Mouse (Mus musculus) heart, adult 9 months (tissue): ENCODE measurements at regions not wholly inside any gene's neighbourhood (a gene's known extent, or its start where the extent isn't known, plus 50 kb on each side); places are given as distances from the start of the nearest gene placed in this dataset.

ENCODE experiments used
- DNase-seq, 2 experiments: peaks; one replicate each; pipeline ENCODE4 v3.0.0; 2022; ENCODE audit warnings: low spot score in 2 of 2

DNA sequence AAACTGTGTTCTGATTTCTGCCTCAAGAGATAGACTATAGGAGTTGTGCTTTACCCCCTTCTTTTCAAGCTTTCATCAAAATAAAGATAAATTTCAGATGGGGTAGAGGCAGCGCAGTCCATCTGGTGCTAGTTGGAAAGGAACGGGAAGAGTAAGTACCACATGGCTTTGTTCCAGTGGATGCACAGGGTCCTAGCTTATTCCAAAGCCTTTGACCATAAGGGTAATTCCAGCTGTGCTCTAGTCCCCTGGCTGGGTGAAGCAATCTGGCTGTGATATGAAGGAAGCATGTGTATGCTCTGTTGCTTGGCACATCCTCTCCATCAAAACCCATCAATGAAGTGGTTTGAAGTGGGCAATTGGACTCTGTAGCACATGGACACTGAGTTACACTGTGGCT, 155.6 kb downstream of the 1190002N15Rik start:
- no peak for DNase-seq

- no peak for DNase-seq
Measured at GRCm38 (mm10) chr9:94378835-94379234, 159.0 kb downstream of the 1190002N15Rik start.

GRCm38 (mm10) chr9:94378291-94378690, 159.6 kb downstream of the 1190002N15Rik start:
- no peak for DNase-seq

- DNase-seq: no peak
Measured at GRCm38 (mm10) chr9:94377346-94378039, 160.4 kb downstream of the 1190002N15Rik start.

DNA sequence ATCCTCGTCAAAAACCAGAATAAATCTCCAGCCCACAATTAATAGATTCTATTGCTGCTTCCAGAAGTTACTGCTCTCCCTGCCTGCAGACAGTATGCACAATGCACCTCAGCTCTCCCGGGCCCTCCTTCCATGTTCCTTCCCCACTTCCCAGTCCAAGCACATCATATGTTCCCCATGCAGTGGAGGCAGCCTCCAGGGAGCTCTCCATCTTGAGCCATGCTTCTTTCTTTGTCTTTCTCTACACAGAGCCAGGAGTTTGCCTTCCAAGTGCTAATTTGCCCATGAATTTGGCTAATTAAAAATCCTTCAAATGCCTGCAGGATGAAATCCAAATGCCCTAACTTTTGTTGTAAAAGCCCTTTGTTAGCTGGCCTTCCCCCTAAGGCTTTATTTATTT, 166.9 kb downstream of the 1190002N15Rik start:
- no peak for DNase-seq

- DNase-seq: no peak
Measured at GRCm38 (mm10) chr9:94368231-94368936, 169.5 kb downstream of the 1190002N15Rik start.

- peak in 1 of 2 experiments; percentile 1 for DNase-seq
Measured at GRCm38 (mm10) chr9:94361877-94362697, 175.8 kb downstream of the 1190002N15Rik start.

- DNase-seq: no peak
Measured at GRCm38 (mm10) chr9:94361011-94361410, 176.9 kb downstream of the 1190002N15Rik start.

GRCm38 (mm10) chr9:94358150-94358549, 179.7 kb downstream of the 1190002N15Rik start:
- DNase-seq: no peak

GRCm38 (mm10) chr9:94342011-94342410, 195.9 kb downstream of the 1190002N15Rik start:
- no peak for DNase-seq

DNA sequence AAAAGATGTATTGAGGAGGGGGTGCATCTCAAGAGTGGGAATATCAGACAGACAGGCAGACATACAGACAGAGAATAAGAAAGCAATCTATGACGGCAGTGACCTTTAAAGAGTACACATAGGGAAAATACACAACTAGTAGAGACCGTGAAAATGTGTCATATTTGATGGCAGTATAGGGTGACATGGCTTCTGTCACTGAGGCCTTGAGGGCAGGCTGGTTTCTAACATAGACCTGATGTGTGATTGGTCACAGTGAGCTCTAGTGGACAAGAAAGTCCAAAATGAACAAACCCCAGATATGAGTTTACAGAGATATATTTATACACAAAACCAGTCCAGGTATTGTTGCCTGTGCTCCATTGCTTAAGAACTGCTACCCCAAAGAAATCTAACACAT, 196.3 kb downstream of the 1190002N15Rik start:
- DNase-seq: no peak

DNA sequence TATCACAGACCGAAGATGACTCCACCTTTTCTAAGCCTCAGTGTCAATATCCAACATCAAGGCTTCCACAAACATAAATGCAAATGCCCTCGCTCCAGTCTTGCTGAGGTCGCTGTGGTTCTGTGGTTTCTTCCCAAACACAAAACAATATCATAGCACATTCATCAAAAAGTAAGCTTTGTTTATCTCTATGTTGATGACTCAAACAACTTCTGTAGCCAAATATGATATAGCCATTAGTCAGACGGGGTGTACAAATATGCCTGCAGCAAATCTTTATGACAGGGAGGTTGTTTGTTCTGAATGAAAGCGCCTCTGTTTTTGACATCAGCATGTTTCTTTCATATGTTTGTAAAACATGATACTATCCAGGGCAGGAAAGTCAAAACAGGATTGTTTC, 204.4 kb downstream of the 1190002N15Rik start:
- no peak for DNase-seq

GRCm38 (mm10) chr9:94323011-94323410, 214.9 kb downstream of the 1190002N15Rik start:
- no peak for DNase-seq

GRCm38 (mm10) chr9:94302575-94302974, 235.3 kb downstream of the 1190002N15Rik start:
- no peak for DNase-seq

GRCm38 (mm10) chr9:94301896-94302295, 236.0 kb downstream of the 1190002N15Rik start:
- DNase-seq: no peak

GRCm38 (mm10) chr9:94295431-94295830, 242.4 kb downstream of the 1190002N15Rik start:
- no peak for DNase-seq

DNA sequence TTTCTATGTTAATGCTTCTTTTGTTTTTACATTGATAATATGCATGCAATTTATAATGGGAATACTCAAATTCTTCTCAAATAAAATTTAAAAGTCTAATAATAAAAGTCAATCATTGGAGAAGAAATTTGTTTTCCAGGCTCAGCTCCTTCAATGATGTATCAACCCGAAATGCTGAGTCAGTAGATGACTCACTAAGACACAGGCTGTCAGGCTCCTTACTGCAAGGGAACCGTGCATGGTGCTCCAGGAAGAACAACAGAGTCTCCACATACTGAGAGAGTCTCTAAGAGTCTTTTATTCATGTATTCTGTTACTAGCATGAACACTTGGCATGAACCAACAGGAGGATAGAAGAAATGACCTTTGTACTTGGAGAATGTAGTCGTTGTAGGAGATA, 245.7 kb downstream of the 1190002N15Rik start:
- DNase-seq: no peak

DNA sequence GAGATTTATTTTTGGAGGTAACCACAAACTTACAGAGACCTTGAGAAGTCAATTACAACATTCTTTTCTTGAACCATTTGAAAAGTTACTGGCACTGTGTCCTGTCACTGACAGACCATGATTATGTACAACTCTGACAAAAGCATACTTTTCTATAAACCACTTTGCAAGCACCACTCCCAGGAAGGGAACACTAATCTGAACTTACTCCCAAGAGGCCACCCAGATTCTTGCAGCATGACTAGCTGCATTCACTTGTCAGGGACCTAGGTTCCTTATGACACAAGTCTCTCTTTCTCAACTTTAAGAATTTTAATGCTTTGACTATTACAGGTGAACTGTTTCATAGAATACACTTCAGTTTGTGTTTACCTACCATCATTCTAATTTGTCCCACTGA, 248.3 kb downstream of the 1190002N15Rik start:
- DNase-seq: no peak

DNA sequence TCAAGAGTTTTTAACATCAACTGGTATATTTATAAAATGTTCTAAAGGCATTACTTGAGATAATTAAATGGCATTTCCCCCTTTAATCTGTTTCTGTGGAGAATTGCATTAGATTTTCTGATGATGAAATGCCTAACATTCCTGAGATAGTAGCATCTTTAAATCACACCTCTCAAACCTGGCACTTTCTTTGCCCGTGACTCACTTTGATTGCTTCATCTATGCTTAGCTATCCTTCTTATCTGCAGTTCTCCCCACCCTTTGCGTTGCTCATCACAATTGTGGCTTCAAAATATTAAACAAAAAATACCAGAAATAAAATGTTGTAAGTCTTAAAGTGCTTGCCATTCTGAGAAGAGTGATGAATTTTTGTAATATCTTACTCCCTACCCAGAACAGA, 250.3 kb downstream of the 1190002N15Rik start:
- DNase-seq: no peak

GRCm38 (mm10) chr9:94278657-94279585, 259.0 kb downstream of the 1190002N15Rik start:
- no peak for DNase-seq

- DNase-seq: no peak
Measured at GRCm38 (mm10) chr9:94277096-94277495, 260.8 kb downstream of the 1190002N15Rik start.
